Mouse (Mus musculus): Measurements from ENCODE around the gene Actr2. TPM values are rescaled to one million over a fixed set of nuclear protein-coding genes. Genes with fewer than 3 reads are reported as not detected.

The Actr2 gene
- polyA plus RNA-seq, 1 experiment: 194 TPM

DNA sequence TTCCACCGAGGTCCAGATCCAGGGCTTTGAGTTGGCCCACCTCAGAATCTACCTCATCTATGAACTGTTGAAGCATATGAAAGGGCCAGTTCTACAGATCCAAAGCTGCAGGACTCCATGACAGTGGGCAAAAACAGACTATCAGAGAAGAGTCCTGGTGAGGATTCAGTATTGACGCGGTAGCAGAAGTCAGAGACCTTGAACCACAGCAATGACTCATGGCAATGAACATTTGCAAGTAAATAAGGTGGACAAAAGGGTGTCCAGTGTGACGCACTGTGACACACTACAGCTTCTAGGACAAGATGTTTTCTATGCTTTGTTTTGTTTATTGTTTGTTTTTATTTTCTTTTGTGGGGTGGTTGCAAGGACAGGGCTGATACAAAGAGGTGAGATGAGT, 4.0 kb upstream of the Actr2 start:
- no peak for TF ChIP-seq CTCF (IDR thresholded peaks at IDR 0.05; ENCODE audit: borderline replicate concordance, insufficient read depth, low read length)
- TF ChIP-seq POLR2A (IDR thresholded peaks at IDR 0.05; ENCODE audit: low read depth, low read length): no peak
- Histone ChIP-seq H3K27ac (ENCODE audit: insufficient read depth, low read length) (no peak overlapping the region), H3K4me3 (ENCODE audit: insufficient read depth, low read length) (no peak overlapping the region), H3K4me1 (ENCODE audit: control insufficient read depth, insufficient read depth, low read length) (no peaks in the 10 kb centered on the region; the same call in none of the 2 replicates)

DNA sequence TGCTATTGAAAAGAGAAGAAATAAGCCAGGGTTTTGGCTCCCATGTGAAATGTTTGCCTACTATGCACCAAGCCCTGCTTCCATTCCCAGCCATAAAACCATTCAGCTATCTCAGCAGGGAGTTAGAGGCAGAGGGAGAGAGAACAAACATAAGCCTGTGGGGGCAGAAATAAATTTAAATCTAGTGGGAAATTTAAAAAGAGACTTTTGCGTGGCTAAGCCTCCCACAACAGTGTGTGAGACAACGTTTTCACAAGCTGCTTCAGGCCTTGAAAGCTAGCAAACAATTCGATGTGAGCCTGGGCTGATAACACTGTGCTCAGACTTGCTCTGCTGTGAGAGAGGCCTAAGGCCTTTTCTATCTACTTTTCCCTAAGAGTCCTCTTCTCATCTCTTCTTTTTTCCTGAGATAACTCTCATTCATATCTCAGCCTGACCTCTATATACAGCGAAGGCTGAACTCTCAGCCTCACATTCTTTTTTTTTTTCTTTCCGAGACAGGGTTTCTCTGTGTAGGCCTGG, 3.4 kb upstream of the Actr2 start:
- TF ChIP-seq CTCF (IDR thresholded peaks at IDR 0.05; ENCODE audit: borderline replicate concordance, insufficient read depth, low read length) (no peak), POLR2A (IDR thresholded peaks at IDR 0.05; ENCODE audit: low read depth, low read length) (no peak)
- no peak overlapping the region for H3K27ac ChIP-seq (ENCODE audit: insufficient read depth, low read length)
- H3K4me3 ChIP-seq (ENCODE audit: insufficient read depth, low read length): no peak overlapping the region
- H3K4me1 ChIP-seq (ENCODE audit: control insufficient read depth, insufficient read depth, low read length): no peaks in the 10 kb centered on the region; the same call in none of the 2 replicates

DNA sequence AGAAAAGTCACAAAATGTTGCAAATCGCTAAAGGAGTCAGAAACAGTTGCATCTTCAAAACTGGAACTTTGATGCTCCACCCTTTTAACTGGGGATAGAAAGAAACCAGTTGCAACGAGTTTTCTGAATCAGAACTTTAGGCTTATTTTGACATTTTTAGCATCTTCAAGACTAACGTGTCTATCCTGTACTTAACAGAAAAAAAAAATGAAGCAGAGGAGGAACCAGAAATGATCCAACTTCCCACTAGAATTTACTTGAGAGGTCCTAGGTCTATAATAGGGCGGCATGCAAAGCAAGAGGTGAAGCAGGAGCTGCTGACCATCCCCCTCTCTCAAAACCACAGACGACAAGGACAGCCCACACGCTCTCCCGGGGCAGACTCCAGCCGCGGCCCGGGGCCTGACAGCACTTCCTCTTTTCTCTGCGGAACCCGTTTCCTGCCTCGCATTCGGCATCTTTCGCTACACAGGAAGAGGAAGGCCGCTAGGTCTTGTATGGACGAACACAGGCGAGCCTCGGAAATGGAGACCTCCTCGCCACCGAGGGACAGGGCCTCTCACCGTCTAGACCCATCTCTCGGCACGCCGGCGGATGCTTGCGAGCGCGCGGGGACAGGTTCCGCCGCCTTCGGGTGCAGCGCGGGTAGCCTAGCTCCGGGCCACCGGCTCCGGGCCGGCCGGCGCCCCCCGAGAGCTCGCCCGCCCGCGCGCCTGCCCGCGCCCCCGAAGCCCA, 540 bp downstream of the Actr2 start:
- Histone ChIP-seq H3K4me1 (ENCODE audit: control insufficient read depth, insufficient read depth, low read length) (peaks cover 8% of the 10 kb centered on the region), H3K27ac (ENCODE audit: insufficient read depth, low read length) (peak overlapping the region; percentile 93)
- TF ChIP-seq CTCF (IDR thresholded peaks at IDR 0.05; ENCODE audit: borderline replicate concordance, insufficient read depth, low read length) (no peak), POLR2A (IDR thresholded peaks at IDR 0.05; ENCODE audit: low read depth, low read length) (peak; percentile 68)

DNA sequence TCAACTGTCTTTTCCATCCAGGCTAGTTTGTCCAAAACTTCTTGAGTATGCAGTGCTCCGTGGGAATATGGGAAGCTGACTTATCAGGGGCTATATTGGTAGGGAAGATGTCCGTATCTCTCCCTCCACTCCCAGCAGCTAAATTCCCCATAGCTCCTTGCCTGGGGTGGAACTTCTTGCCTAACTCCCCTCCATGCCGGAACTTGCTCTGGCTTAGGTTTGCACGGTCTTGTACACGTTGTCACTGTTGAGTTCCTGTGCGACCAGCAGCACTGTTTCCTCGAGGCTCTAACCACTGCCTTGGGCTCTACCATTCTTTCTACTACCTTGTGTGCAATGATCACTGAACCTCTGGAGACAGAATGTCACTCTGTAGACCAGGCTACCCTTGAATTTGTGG, 4.6 kb downstream of the Actr2 start:
- Histone ChIP-seq H3K4me3 (ENCODE audit: insufficient read depth, low read length) (no peak overlapping the region), H3K27ac (ENCODE audit: insufficient read depth, low read length) (peak overlapping the region; percentile 41), H3K4me1 (ENCODE audit: control insufficient read depth, insufficient read depth, low read length) (peaks cover 18% of the 10 kb centered on the region)
- TF ChIP-seq CTCF (IDR thresholded peaks at IDR 0.05; ENCODE audit: borderline replicate concordance, insufficient read depth, low read length): no peak
- no peak for TF ChIP-seq POLR2A (IDR thresholded peaks at IDR 0.05; ENCODE audit: low read depth, low read length)

More for the DNA sequence above, 540 bp downstream of the Actr2 start:
- peak overlapping the region; percentile 74 for H3K4me3 ChIP-seq (ENCODE audit: insufficient read depth, low read length)

DNA sequence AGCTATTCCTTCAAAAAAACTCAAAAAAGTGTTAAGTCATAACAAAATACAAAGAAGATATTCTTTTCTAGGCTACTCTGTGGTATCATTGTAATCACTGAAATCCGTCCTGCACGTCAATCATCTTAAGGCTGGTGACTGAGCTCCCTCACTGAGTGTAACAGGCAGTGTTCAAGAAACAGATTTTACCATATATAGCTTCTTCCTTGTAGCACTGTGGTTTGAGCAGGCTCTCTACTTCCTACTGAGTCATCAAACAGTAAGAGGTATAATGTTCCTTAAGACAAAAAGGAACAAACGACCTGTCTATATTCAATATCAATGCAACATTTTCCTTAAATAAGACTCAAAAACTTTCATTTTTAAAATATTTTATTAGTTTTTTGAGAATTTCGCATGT, 5.0 kb downstream of the Actr2 start:
- TF ChIP-seq CTCF (IDR thresholded peaks at IDR 0.05; ENCODE audit: borderline replicate concordance, insufficient read depth, low read length) (no peak), POLR2A (IDR thresholded peaks at IDR 0.05; ENCODE audit: low read depth, low read length) (no peak)
- Histone ChIP-seq H3K27ac (ENCODE audit: insufficient read depth, low read length) (peak overlapping the region; percentile 58; the same call in 1 of the 2 replicates), H3K4me1 (ENCODE audit: control insufficient read depth, insufficient read depth, low read length) (peaks cover 18% of the 10 kb centered on the region), H3K4me3 (ENCODE audit: insufficient read depth, low read length) (no peak overlapping the region)

DNA sequence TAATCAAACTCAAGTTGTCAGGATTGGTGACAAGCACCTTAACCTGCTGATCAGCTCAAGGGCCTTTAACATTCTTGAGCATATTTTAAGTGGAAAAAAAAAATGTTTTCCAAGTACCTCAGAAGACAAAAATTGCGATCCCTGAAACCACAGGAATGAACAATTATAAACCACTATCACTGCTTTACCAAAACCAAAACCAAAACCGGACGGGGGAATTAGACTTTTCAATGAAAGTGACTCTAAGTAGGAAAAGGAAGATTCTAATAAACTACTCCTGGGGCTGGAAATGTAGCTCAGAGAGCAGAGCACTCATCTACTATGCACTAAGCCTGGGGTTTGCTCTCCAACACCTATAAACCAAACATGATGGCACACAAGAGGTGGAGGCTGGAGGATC, 5.8 kb downstream of the Actr2 start:
- H3K4me1 ChIP-seq (ENCODE audit: control insufficient read depth, insufficient read depth, low read length): peaks cover 18% of the 10 kb centered on the region
- no peak overlapping the region for H3K4me3 ChIP-seq (ENCODE audit: insufficient read depth, low read length)
- TF ChIP-seq POLR2A (IDR thresholded peaks at IDR 0.05; ENCODE audit: low read depth, low read length) (no peak), CTCF (IDR thresholded peaks at IDR 0.05; ENCODE audit: borderline replicate concordance, insufficient read depth, low read length) (no peak)
- H3K27ac ChIP-seq (ENCODE audit: insufficient read depth, low read length): peak overlapping the region; percentile 58

DNA sequence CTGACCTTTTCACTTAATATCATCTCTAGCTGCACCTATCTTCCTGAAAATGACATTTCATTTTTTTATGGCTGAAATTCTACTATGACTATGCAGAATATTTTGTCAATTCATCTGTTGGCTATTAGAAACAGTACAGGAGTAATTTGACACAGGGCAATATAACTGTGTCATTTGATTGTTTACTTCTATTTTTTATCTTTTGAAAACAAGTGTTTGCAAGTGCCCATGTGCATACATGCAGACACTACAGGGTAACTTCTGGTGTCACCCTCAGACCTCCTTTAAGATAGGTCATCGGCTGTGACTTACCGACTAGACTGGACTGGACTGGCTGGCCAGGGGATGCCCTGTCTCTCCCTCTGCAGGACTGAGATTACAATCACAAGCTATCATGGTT, 8.8 kb downstream of the Actr2 start:
- Histone ChIP-seq H3K4me3 (ENCODE audit: insufficient read depth, low read length) (no peak overlapping the region), H3K4me1 (ENCODE audit: control insufficient read depth, insufficient read depth, low read length) (peaks cover 18% of the 10 kb centered on the region), H3K27ac (ENCODE audit: insufficient read depth, low read length) (no peak overlapping the region)
- TF ChIP-seq CTCF (IDR thresholded peaks at IDR 0.05; ENCODE audit: borderline replicate concordance, insufficient read depth, low read length): no peak
- TF ChIP-seq POLR2A (IDR thresholded peaks at IDR 0.05; ENCODE audit: low read depth, low read length): no peak

DNA sequence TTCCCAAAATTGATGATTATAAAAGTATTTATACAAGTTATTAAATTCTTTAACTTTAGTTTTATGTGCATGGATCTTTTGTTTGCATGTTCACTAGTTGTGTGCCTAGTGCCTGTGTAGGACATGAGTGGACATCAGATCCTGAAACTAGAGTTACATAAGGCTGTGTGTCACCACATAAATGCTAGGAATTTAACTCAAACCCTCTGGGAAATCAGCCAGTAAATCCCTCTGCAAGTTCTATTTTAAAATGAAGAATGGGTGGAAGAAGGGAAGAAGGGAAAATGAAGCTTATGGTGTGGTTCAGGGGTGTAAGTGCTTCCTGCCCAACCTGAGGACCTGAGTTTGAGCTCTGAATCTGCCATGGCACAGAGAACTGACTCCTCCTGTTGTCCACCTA, 26.4 kb downstream of the Actr2 start:
- no peak overlapping the region for H3K4me3 ChIP-seq (ENCODE audit: insufficient read depth, low read length)
- no peak for TF ChIP-seq POLR2A (IDR thresholded peaks at IDR 0.05; ENCODE audit: low read depth, low read length)
- no peak for TF ChIP-seq CTCF (IDR thresholded peaks at IDR 0.05; ENCODE audit: borderline replicate concordance, insufficient read depth, low read length)
- H3K27ac ChIP-seq (ENCODE audit: insufficient read depth, low read length): no peak overlapping the region

DNA sequence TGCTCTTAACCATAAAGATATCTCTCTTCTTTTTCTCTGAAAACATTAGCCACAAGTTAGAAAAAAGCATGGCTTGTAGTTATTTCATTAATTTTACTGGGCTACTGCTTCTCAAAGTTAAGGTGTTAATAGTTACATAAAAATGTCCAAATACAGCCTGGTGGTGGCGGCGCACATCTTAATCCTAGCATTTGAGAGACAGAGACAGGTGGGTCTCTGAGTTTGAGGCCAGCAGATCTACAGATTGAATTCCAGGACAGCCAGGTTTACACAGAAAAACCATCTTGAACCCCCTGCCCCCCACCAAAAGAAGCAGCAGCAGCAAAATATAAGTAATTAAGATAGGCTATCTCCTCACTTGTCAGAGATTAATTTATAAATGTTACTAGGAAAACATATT, 27.1 kb downstream of the Actr2 start:
- TF ChIP-seq POLR2A (IDR thresholded peaks at IDR 0.05; ENCODE audit: low read depth, low read length) (no peak), CTCF (IDR thresholded peaks at IDR 0.05; ENCODE audit: borderline replicate concordance, insufficient read depth, low read length) (no peak)
- no peak overlapping the region for H3K4me3 ChIP-seq (ENCODE audit: insufficient read depth, low read length)
- H3K4me1 ChIP-seq (ENCODE audit: control insufficient read depth, insufficient read depth, low read length): 0 out of 2 replicates have a peak, but pooled peaks cover 6% of the 10 kb centered on the region
- H3K27ac ChIP-seq (ENCODE audit: insufficient read depth, low read length): no peak overlapping the region

More for the DNA sequence above, 26.4 kb downstream of the Actr2 start:
- 0 out of 2 replicates have a peak, but pooled peaks cover 6% of the 10 kb centered on the region for H3K4me1 ChIP-seq (ENCODE audit: control insufficient read depth, insufficient read depth, low read length)

DNA sequence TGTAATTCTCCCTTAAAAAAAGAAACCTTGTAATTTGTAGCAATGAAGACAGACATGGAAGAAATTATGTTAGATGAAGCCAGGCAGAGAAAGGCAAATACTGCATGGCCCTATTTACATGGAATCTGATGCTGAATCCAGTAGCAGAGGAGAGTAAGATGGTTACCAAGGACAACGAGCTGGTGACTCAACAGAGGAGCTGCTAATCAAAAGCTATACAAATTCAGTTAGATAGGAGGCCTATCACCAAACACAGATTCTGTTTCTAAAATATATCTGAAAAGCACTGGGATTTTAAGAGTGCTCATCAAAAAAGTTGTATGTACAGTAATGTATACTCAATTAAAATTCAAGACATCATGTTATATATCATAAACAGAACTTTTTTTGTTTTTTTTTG, 37.3 kb downstream of the Actr2 start:
- no peak overlapping the region for H3K27ac ChIP-seq (ENCODE audit: insufficient read depth, low read length)
- H3K4me3 ChIP-seq (ENCODE audit: insufficient read depth, low read length): no peak overlapping the region
- TF ChIP-seq CTCF (IDR thresholded peaks at IDR 0.05; ENCODE audit: borderline replicate concordance, insufficient read depth, low read length) (no peak), POLR2A (IDR thresholded peaks at IDR 0.05; ENCODE audit: low read depth, low read length) (no peak)
- H3K4me1 ChIP-seq (ENCODE audit: control insufficient read depth, insufficient read depth, low read length): no peaks in the 10 kb centered on the region
